Mouse (Mus musculus): ENCODE measurements at regions not wholly inside any gene's neighbourhood (a gene's known extent, or its start where the extent isn't known, plus 50 kb on each side); places are given as distances from the start of the nearest gene placed in this dataset.

DNA sequence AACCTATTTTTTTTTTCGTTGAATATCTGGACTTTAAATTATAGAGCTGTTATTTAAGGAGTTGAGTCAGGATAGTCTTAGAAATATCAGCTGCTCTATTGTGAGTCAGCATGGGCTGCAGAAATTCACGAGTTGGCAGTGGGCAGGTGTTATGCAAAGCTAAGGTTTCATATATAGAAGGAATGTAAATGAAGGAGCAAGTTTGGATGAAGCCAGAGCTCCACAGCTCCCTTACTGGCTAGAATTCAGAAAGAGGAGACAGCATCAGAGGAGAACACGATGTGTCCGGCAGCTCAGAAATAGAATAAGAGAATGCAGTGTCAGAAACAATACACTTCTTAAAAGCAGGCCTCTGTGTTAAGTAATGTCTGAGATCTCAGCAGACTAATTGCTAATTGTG is 400.9 kb downstream of the Trim52 start:
- Histone ChIP-seq H3K27ac (ENCODE audit: insufficient read depth, low read depth, low read length) (no peak overlapping the region), H3K36me3 (ENCODE audit: control insufficient read depth, insufficient read depth, low read length) (no peaks in the 10 kb centered on the region), H3K27me3 (replicated peaks; ENCODE audit: control insufficient read depth, insufficient read depth, low read length) (no peaks in the 10 kb centered on the region), H3K4me1 (ENCODE audit: control insufficient read depth, insufficient read depth, low read length) (no peaks in the 10 kb centered on the region), H3K4me3 (ENCODE audit: insufficient read depth, low read depth, low read length) (no peak overlapping the region)
- 61% methylated on average over 4 of the region's 4 CpGs for WGBS
- no peak for TF ChIP-seq POLR2A (IDR thresholded peaks at IDR 0.05; ENCODE audit: low read depth, low read length)
- no peak for TF ChIP-seq CTCF (conservative IDR thresholded peaks at IDR 0.05; ENCODE audit: insufficient read depth, insufficient read length, low read depth, low read length)
- DNase-seq, result no peak

DNA sequence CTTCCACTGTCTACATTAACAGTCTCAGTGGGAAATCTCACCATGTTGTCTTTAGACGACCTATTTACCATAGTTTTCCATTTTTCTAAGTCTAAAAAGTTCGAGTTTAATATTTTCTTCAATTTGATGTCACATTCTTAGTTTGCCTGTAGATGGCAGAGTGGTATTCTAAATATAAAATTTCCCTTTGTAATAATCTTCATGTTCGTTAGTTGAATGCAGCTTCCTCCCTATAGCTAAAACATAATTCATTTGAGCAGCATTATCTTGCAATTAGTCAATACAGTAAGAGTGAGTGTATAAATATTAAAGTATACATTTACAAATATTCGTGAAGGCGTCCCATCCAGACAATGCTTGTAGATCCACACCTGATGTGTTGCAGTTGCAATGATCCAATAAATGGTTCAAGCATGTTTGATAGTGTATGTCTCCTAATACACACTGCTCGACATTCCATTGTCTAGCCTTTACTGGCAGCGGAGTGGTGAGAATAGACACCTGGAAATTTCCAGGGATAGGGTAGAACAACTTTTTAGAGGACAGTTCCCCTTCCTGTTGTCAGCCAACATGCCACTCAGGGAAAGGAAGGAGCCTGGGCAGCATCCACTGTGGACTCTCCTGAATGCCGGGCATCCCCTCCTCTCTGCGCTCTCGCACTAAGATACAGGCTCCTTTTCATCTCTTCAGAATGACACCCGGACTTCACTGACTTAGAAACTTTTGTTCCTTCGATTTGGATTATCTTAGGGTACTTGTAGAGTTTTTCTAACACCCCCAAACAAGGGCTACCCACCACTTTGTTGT is 412.8 kb downstream of the Trim52 start:
- 65% methylated on average over 12 of the region's 12 CpGs for WGBS
- Histone ChIP-seq H3K4me1 (ENCODE audit: control insufficient read depth, insufficient read depth, low read length) (no peaks in the 10 kb centered on the region), H3K27me3 (replicated peaks; ENCODE audit: control insufficient read depth, insufficient read depth, low read length) (no peaks in the 10 kb centered on the region), H3K4me3 (ENCODE audit: insufficient read depth, low read depth, low read length) (no peak overlapping the region), H3K27ac (ENCODE audit: insufficient read depth, low read depth, low read length) (no peak overlapping the region), H3K36me3 (ENCODE audit: control insufficient read depth, insufficient read depth, low read length) (no peaks in the 10 kb centered on the region)
- no peak for DNase-seq
- TF ChIP-seq POLR2A (IDR thresholded peaks at IDR 0.05; ENCODE audit: low read depth, low read length), result no peak
- TF ChIP-seq CTCF (conservative IDR thresholded peaks at IDR 0.05; ENCODE audit: insufficient read depth, insufficient read length, low read depth, low read length), result no peak

DNA sequence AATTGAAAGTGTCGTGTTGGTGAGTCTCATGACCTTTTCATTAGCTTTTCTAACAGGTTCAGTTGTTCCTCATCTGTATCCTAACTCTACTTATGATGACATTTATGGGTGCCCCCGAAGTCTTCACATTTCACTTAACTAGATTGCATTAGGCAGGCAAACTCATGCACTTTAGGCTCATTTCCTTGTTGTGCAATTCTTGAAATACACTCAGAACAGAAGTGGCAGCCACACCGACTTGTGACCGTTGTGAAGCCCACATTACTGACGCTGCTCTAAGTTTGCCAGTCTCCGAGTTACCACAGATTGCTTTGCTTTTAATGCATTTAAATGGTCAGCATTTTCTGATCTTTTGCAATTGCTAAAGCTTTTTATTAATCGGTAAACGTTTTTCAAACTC is 414.8 kb downstream of the Trim52 start:
- no peaks in the 10 kb centered on the region for H3K27me3 ChIP-seq (replicated peaks; ENCODE audit: control insufficient read depth, insufficient read depth, low read length)
- no peak for DNase-seq
- no peak overlapping the region for H3K4me3 ChIP-seq (ENCODE audit: insufficient read depth, low read depth, low read length)
- TF ChIP-seq POLR2A (IDR thresholded peaks at IDR 0.05; ENCODE audit: low read depth, low read length) (no peak), CTCF (conservative IDR thresholded peaks at IDR 0.05; ENCODE audit: insufficient read depth, insufficient read length, low read depth, low read length) (no peak)
- H3K36me3 ChIP-seq (ENCODE audit: control insufficient read depth, insufficient read depth, low read length), result no peaks in the 10 kb centered on the region
- 71% methylated on average over 8 of the region's 8 CpGs for WGBS
- H3K4me1 ChIP-seq (ENCODE audit: control insufficient read depth, insufficient read depth, low read length), result no peaks in the 10 kb centered on the region
- no peak overlapping the region for H3K27ac ChIP-seq (ENCODE audit: insufficient read depth, low read depth, low read length)

DNA sequence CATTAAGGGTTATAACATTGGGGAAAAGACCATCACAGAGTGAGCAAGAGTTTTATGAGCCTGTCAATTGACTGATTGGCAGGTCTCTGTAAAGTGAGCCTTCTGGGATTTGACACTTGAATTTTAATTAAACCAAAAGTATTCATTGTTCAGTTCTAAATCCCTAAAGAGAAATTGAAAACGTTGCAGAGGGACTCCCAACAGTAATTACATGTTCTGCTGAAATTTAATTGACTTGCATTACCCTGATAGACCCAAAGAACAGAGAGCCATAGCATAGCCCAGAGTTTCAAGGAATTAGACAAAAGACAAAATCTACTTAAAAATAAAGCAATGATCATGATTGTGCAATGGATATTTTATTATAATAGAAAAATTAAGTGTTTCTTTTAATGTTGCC is 444.2 kb downstream of the Trim52 start:
- DNase-seq, result no peak
- no peak overlapping the region for H3K27ac ChIP-seq (ENCODE audit: insufficient read depth, low read depth, low read length)
- no peak overlapping the region for H3K4me3 ChIP-seq (ENCODE audit: insufficient read depth, low read depth, low read length)
- H3K4me1 ChIP-seq (ENCODE audit: control insufficient read depth, insufficient read depth, low read length), result no peaks in the 10 kb centered on the region
- no peaks in the 10 kb centered on the region for H3K27me3 ChIP-seq (replicated peaks; ENCODE audit: control insufficient read depth, insufficient read depth, low read length)
- 20% methylated on average over 1 of the region's 1 CpGs for WGBS
- no peaks in the 10 kb centered on the region for H3K36me3 ChIP-seq (ENCODE audit: control insufficient read depth, insufficient read depth, low read length)
- TF ChIP-seq CTCF (conservative IDR thresholded peaks at IDR 0.05; ENCODE audit: insufficient read depth, insufficient read length, low read depth, low read length) (no peak), POLR2A (IDR thresholded peaks at IDR 0.05; ENCODE audit: low read depth, low read length) (no peak)

DNA sequence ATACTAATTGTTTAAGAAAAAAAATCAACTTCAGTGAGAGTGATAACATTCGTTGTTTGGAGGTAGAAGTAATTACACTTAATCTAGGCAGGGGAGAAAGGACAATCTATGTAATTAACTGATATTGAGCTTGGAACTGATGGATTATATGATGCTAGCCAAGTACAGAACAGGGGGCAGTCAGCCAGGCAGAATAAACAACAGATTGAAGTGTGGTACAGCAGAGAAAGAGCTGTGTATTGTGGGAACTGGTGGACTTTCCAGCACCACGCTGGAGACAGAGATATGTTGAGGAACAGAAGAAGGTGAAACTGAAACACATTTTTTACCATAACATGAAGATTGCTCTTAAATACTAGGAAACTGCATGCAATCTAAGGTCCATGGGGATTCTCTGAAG is 473.3 kb downstream of the Trim52 start:
- no peaks in the 10 kb centered on the region for H3K4me1 ChIP-seq (ENCODE audit: control insufficient read depth, insufficient read depth, low read length)
- no peak for TF ChIP-seq CTCF (conservative IDR thresholded peaks at IDR 0.05; ENCODE audit: insufficient read depth, insufficient read length, low read depth, low read length)
- no peak for TF ChIP-seq POLR2A (IDR thresholded peaks at IDR 0.05; ENCODE audit: low read depth, low read length)
- no peak overlapping the region for H3K4me3 ChIP-seq (ENCODE audit: insufficient read depth, low read depth, low read length)

DNA sequence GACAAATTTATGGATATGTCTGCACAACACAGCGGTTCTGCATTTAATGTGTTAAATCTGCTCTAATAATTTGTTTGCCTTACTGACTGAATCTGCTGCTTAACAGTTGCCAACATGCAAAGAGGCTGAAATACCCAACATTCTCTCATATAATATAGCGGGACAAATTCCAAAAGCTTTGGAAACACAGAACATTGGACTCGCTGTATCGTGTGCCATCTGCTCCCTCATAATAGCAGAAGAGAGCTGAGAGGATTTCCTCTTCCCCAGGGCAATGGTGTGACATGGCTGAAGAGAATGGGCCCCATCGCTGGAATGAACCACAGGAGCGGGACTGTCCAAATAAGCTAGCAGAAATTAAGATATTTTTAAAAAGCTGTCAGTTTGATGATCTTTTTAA is 475.9 kb downstream of the Trim52 start:
- no peak overlapping the region for H3K27ac ChIP-seq (ENCODE audit: insufficient read depth, low read depth, low read length)
- WGBS, result 83% methylated on average over 6 of the region's 6 CpGs
- H3K4me3 ChIP-seq (ENCODE audit: insufficient read depth, low read depth, low read length), result no peak overlapping the region
- no peaks in the 10 kb centered on the region for H3K36me3 ChIP-seq (ENCODE audit: control insufficient read depth, insufficient read depth, low read length)
- no peak for TF ChIP-seq POLR2A (IDR thresholded peaks at IDR 0.05; ENCODE audit: low read depth, low read length)
- no peak for TF ChIP-seq CTCF (conservative IDR thresholded peaks at IDR 0.05; ENCODE audit: insufficient read depth, insufficient read length, low read depth, low read length)
- no peaks in the 10 kb centered on the region for H3K27me3 ChIP-seq (replicated peaks; ENCODE audit: control insufficient read depth, insufficient read depth, low read length)
- no peak for DNase-seq
- H3K4me1 ChIP-seq (ENCODE audit: control insufficient read depth, insufficient read depth, low read length), result no peaks in the 10 kb centered on the region

More for the DNA sequence above, 473.3 kb downstream of the Trim52 start:
- no peak for DNase-seq
- 74% methylated on average over 2 of the region's 2 CpGs for WGBS
- H3K36me3 ChIP-seq (ENCODE audit: control insufficient read depth, insufficient read depth, low read length), result no peaks in the 10 kb centered on the region
- no peak overlapping the region for H3K27ac ChIP-seq (ENCODE audit: insufficient read depth, low read depth, low read length)
- H3K27me3 ChIP-seq (replicated peaks; ENCODE audit: control insufficient read depth, insufficient read depth, low read length), result no peaks in the 10 kb centered on the region

DNA sequence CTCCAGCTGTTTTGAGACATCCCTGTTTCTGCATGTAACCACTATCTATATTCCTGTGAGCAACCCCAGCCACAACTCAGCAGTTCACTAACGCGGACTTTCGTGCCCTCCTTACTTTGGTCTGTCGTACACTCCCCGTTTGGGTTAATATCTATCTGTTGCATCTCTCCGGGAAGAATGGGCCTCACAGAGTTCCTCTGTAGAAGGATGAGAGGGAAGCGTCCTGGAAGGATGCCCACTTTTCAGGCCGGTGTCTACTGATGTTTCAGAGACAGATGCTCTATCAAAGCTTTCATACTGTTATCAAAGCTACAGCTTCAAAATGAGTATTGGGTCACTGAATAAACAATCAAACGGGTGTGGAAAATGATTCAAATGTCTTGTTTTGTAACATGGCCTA is 487.4 kb downstream of the Trim52 start:
- no peak for DNase-seq
- Histone ChIP-seq H3K4me1 (ENCODE audit: control insufficient read depth, insufficient read depth, low read length) (no peaks in the 10 kb centered on the region), H3K36me3 (ENCODE audit: control insufficient read depth, insufficient read depth, low read length) (no peaks in the 10 kb centered on the region), H3K27ac (ENCODE audit: insufficient read depth, low read depth, low read length) (no peak overlapping the region), H3K4me3 (ENCODE audit: insufficient read depth, low read depth, low read length) (no peak overlapping the region), H3K27me3 (replicated peaks; ENCODE audit: control insufficient read depth, insufficient read depth, low read length) (no peaks in the 10 kb centered on the region)
- no peak for TF ChIP-seq CTCF (conservative IDR thresholded peaks at IDR 0.05; ENCODE audit: insufficient read depth, insufficient read length, low read depth, low read length)
- no peak for TF ChIP-seq POLR2A (IDR thresholded peaks at IDR 0.05; ENCODE audit: low read depth, low read length)
- 82% methylated on average over 9 of the region's 9 CpGs for WGBS

All from kidney, adult 2 months (tissue).